Comparison of ENCODE assay signal across 9 mouse cellular contexts in the genomic region with DNA sequence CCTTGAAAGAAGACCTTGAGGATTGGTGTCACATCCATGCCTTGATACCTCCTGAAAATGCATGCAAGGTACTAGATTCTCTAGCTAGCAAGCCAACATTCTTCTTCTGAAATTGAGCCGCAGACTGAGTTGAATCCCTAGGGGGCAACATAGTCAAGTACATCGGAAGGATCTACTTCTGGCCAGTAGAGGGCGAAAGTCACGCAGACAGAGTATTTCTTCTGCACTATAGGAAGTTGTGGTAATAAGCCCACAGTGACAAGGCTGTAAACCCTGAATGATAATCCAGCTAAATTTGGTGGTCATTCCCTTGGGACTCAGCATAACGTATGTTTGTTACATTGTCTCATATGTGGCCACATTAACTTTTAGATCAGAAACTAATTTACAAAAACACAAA. TPM values are rescaled to one million over a fixed set of nuclear protein-coding genes. Genes with fewer than 3 reads are reported as not detected.
DNase-seq lines count a peak whose midpoint lies in the region; ATAC-seq and TF ChIP-seq lines count a peak whose summit lies in the region.
"Had no signal": no experiment of that assay in that cellular context is flagged by ENCODE, and none has a peak within 500 bp of the region (broad histone marks: within the 10 kb centered on the region; RNA-seq: fewer than 3 reads in every experiment).

No protein-coding gene starts in this region.

- peaks cover 10% of the 10 kb centered on the region for H3K4me1 ChIP-seq in cerebellum, adult 2 months (ENCODE audit: control insufficient read depth, insufficient read depth, low read length)
- H3K4me1 ChIP-seq in forebrain, postnatal 0 days (ENCODE audit: insufficient read depth): no peaks in the 10 kb centered on the region
- H3K4me1 ChIP-seq in hindbrain, embryonic 15.5 days (replicated peaks): peaks cover 5% of the 10 kb centered on the region; the same call in 1 of the 2 replicates

- H3K9ac ChIP-seq in forebrain, postnatal 0 days: no peak overlapping the region
- no peak overlapping the region for H3K9ac ChIP-seq in hindbrain, embryonic 15.5 days

- peak; percentile 84 for TF ChIP-seq CTCF in cerebellum, adult 2 months (IDR thresholded peaks at IDR 0.05; ENCODE audit: borderline replicate concordance, insufficient read depth, low read depth, low read length)
- TF ChIP-seq CTCF in forebrain, postnatal 0 days (IDR thresholded peaks at IDR 0.05; ENCODE audit: low read depth): peak; percentile 100

- no peak for TF ChIP-seq POLR2A in cerebellum, adult 2 months (IDR thresholded peaks at IDR 0.05; ENCODE audit: borderline replicate concordance, insufficient read depth, low read length)

- H3K4me3 ChIP-seq in cerebellum, adult 2 months (replicated peaks; ENCODE audit: insufficient read depth, low read depth, low read length): no peak overlapping the region
- H3K4me3 ChIP-seq in forebrain, postnatal 0 days (ENCODE audit: low read depth, low read length): no peak overlapping the region
- no peak overlapping the region for H3K4me3 ChIP-seq in hindbrain, embryonic 15.5 days
- H3K4me3 ChIP-seq: myocyte had no signal

- no peak overlapping the region for H3K27ac ChIP-seq in cerebellum, adult 2 months (ENCODE audit: insufficient read depth, low read length)
- H3K27ac ChIP-seq in forebrain, postnatal 0 days (ENCODE audit: low read depth, low read length): no peak overlapping the region
- no peak overlapping the region for H3K27ac ChIP-seq in hindbrain, embryonic 15.5 days (replicated peaks)

- peak; percentile 83 for ATAC-seq in forebrain, postnatal 0 days
- ATAC-seq in hindbrain, embryonic 15.5 days (ENCODE audit: low FRiP score, low read depth): peak; percentile 52; the same call in 1 of the 2 replicates
- no peak for ATAC-seq in erythroid progenitor cell, adult 5-6 weeks (replicated peaks; ENCODE audit: low FRiP score, poor library complexity, severe bottlenecking)

- no peaks in the 10 kb centered on the region for H3K27me3 ChIP-seq in cerebellum, adult 2 months (ENCODE audit: control insufficient read depth, insufficient read depth, low read length)
- no peaks in the 10 kb centered on the region for H3K27me3 ChIP-seq in forebrain, postnatal 0 days (ENCODE audit: insufficient read depth, low read length)
- no peaks in the 10 kb centered on the region for H3K27me3 ChIP-seq in hindbrain, embryonic 15.5 days

- H3K36me3 ChIP-seq in forebrain, postnatal 0 days (ENCODE audit: insufficient read depth): no peaks in the 10 kb centered on the region
- H3K36me3 ChIP-seq in hindbrain, embryonic 15.5 days: no peaks in the 10 kb centered on the region

- no peaks in the 10 kb centered on the region for H3K9me3 ChIP-seq in forebrain, postnatal 0 days (ENCODE audit: low read length)
- no peaks in the 10 kb centered on the region for H3K9me3 ChIP-seq in hindbrain, embryonic 15.5 days

- peak; percentile 94 for DNase-seq in NIH3T3 (ENCODE audit: low read depth)
- peak; percentile 65 to 76 for DNase-seq in cerebellum, adult 2 months
- DNase-seq in forebrain, postnatal 0 days: peak; percentile 89
- peak; percentile 72 to 88 for DNase-seq in layer of hippocampus, postnatal 14 days (ENCODE audit: low spot score in 2 of 2)
- DNase-seq in lung, postnatal 25 days (ENCODE audit: low spot score): peak; percentile 87
- peak; percentile 88 for DNase-seq in right cerebral cortex, postnatal 10 days (ENCODE audit: low spot score in 2 of 2)

- H3K4me2 ChIP-seq in forebrain, postnatal 0 days (ENCODE audit: low read depth): no peak overlapping the region
- no peak overlapping the region for H3K4me2 ChIP-seq in hindbrain, embryonic 15.5 days

- 0% methylated on average over 5 of the region's 5 CpGs for WGBS in cerebellum, adult 2 months
- WGBS in forebrain, postnatal 0 days: 3% methylated on average over 5 of the region's 5 CpGs
- WGBS in hindbrain, embryonic 15.5 days: 2% methylated on average over 5 of the region's 5 CpGs

RNA-seq across cellular contexts. Expression of a gene that starts 45.3 kb away (rescaled TPM):
- 17.8 and 19.1 TPM in 2 replicates for polyA plus RNA-seq in cerebellum, adult 2 months (2012; rRNA removed)
- total RNA-seq in forebrain, postnatal 0 days (2014; rRNA removed): 7.6 and 8.7 TPM in 2 replicates
- polyA plus RNA-seq in forebrain, postnatal 0 days (2015; fragmentation: Nextera tagmentation; extraction: Ambion mirVana): 4.3 and 5.6 TPM in 2 replicates
- 8.1 and 8.4 TPM in 2 replicates for polyA plus RNA-seq in hindbrain, embryonic 15.5 days (2015; fragmentation: Nextera tagmentation; extraction: Ambion mirVana)
- 10 to 100 TPM; 13.4 to 13.7 TPM for total RNA-seq in layer of hippocampus, postnatal 14 days (2021)
- total RNA-seq in erythroid progenitor cell, adult 5-6 weeks (2015; ENCODE audit: low replicate concordance): 11.3 and 18.7 TPM in 2 replicates
- 4.4 and 5.9 TPM in 2 replicates for total RNA-seq in erythroid progenitor cell, adult 5-6 weeks (2017; ENCODE audit: low replicate concordance)
